Comparison of ENCODE assay signal across 8 mouse cellular contexts in the genomic region with DNA sequence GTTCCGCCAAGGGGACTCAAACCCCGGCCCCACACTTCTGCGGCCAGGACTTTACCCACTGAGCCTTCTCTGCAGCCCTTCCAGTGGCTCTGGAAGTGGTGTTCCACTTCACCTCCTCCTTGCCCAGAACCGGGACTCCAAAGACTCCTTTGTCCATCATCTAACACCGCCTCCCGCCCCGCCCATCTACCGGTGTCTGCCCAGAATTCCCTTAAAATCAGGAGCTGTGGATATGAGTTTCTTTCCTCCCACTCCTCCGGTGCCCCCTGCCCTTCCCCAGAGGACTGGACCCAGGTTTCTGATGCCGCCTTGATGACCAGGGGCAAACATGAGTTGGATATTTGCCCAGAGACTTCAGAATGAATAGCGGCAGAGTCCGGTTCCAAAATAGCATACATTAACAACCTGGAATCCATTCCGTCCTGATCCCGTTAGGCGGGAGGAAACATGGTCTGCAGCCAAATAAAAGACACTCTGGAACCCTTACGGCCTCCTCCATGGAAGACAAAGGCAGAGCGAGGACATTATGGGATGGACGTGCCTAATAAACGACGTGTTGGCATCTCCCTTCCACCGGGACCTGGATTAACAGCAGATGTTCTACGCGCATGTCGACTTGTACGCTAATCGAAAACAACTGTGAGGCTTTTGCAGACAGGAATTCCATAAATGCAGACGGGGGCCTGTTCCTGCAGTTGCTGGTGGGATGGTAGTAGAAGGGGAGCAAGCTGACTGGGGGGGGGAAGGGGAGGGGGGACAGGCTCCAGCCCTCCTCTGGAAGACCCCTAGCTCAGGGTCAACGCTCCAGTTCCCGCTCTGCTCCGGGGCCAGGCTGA.
DNase-seq lines count a peak whose midpoint lies in the region; ATAC-seq and TF ChIP-seq lines count a peak whose summit lies in the region.

No protein-coding gene starts in this region.

- no peaks in the 10 kb centered on the region for H3K27me3 ChIP-seq in lung, postnatal 0 days (replicated peaks; ENCODE audit: insufficient read depth, low read length)
- H3K27me3 ChIP-seq in forebrain, embryonic 12.5 days = no peaks in the 10 kb centered on the region
- H3K27me3 ChIP-seq in kidney, postnatal 0 days (ENCODE audit: insufficient read depth, low read length) = no peaks in the 10 kb centered on the region
- no peaks in the 10 kb centered on the region for H3K27me3 ChIP-seq in neural tube, embryonic 15.5 days (replicated peaks)

- DNase-seq in lung, postnatal 0 days (ENCODE audit: low spot score) = peak; percentile 70
- no peak for DNase-seq in lung, postnatal 25 days (ENCODE audit: low spot score)
- DNase-seq in kidney, postnatal 0 days (ENCODE audit: low spot score) = peak; percentile 73
- DNase-seq in adrenal gland, adult 2 months = no peak
- DNase-seq in layer of hippocampus, postnatal 36 days = no peak
- DNase-seq in cerebellum, adult 18-20 months = no peak

- WGBS in lung, postnatal 0 days = 41% methylated on average over 29 of the region's 30 CpGs
- WGBS in forebrain, embryonic 12.5 days = 69% methylated on average over 30 of the region's 30 CpGs
- WGBS in kidney, postnatal 0 days = 42% methylated on average over 30 of the region's 30 CpGs
- 62% methylated on average over 30 of the region's 30 CpGs for WGBS in neural tube, embryonic 15.5 days

- no peak for TF ChIP-seq CTCF in lung, postnatal 0 days (IDR thresholded peaks at IDR 0.05)
- no peak for TF ChIP-seq CTCF in kidney, postnatal 0 days (IDR thresholded peaks at IDR 0.05; ENCODE audit: low read depth)

- no peaks in the 10 kb centered on the region for H3K9me3 ChIP-seq in lung, postnatal 0 days (ENCODE audit: low read length)
- peaks cover 4% of the 10 kb centered on the region; the same call in 1 of the 2 replicates for H3K9me3 ChIP-seq in forebrain, embryonic 12.5 days
- H3K9me3 ChIP-seq in kidney, postnatal 0 days (replicated peaks; ENCODE audit: low read length) = no peaks in the 10 kb centered on the region
- H3K9me3 ChIP-seq in neural tube, embryonic 15.5 days (replicated peaks) = no peaks in the 10 kb centered on the region

- no peak overlapping the region for H3K27ac ChIP-seq in lung, postnatal 0 days (ENCODE audit: low read length)
- H3K27ac ChIP-seq in forebrain, embryonic 12.5 days = 0 out of 2 replicates have a peak overlapping the region, but pooled peaks have one; percentile 48
- H3K27ac ChIP-seq in kidney, postnatal 0 days = 0 out of 2 replicates have a peak overlapping the region, but pooled peaks have one; percentile 6
- no peak overlapping the region; the same call in 1 of the 2 replicates for H3K27ac ChIP-seq in neural tube, embryonic 15.5 days (replicated peaks)

- H3K4me3 ChIP-seq in lung, postnatal 0 days (ENCODE audit: low read depth, low read length) = no peak overlapping the region
- no peak overlapping the region for H3K4me3 ChIP-seq in forebrain, embryonic 12.5 days (replicated peaks)
- peak overlapping the region; percentile 3; the same call in 1 of the 2 replicates for H3K4me3 ChIP-seq in kidney, postnatal 0 days (replicated peaks; ENCODE audit: low read depth, low read length)
- no peak overlapping the region for H3K4me3 ChIP-seq in neural tube, embryonic 15.5 days (replicated peaks)

- peak overlapping the region; percentile 27; the same call in 1 of the 2 replicates for H3K4me2 ChIP-seq in lung, postnatal 0 days (replicated peaks; ENCODE audit: low read depth, low read length)
- no peak overlapping the region for H3K4me2 ChIP-seq in forebrain, embryonic 12.5 days
- peak overlapping the region; percentile 41 for H3K4me2 ChIP-seq in kidney, postnatal 0 days (ENCODE audit: low read length)
- H3K4me2 ChIP-seq in neural tube, embryonic 15.5 days = peak overlapping the region; percentile 34

- H3K4me1 ChIP-seq in lung, postnatal 0 days (ENCODE audit: insufficient read depth, low read depth, low read length) = no peaks in the 10 kb centered on the region
- no peaks in the 10 kb centered on the region for H3K4me1 ChIP-seq in forebrain, embryonic 12.5 days
- no peaks in the 10 kb centered on the region for H3K4me1 ChIP-seq in kidney, postnatal 0 days (replicated peaks; ENCODE audit: insufficient read depth, low read length)
- peaks cover 8% of the 10 kb centered on the region; the same call in 1 of the 2 replicates for H3K4me1 ChIP-seq in neural tube, embryonic 15.5 days

- no peaks in the 10 kb centered on the region for H3K36me3 ChIP-seq in lung, postnatal 0 days (ENCODE audit: insufficient read depth, low read length)
- no peaks in the 10 kb centered on the region for H3K36me3 ChIP-seq in forebrain, embryonic 12.5 days (replicated peaks)
- H3K36me3 ChIP-seq in kidney, postnatal 0 days (ENCODE audit: insufficient read depth, low read length) = no peaks in the 10 kb centered on the region
- no peaks in the 10 kb centered on the region for H3K36me3 ChIP-seq in neural tube, embryonic 15.5 days

- H3K9ac ChIP-seq in lung, postnatal 0 days (replicated peaks; ENCODE audit: low read depth) = no peak overlapping the region
- no peak overlapping the region for H3K9ac ChIP-seq in forebrain, embryonic 12.5 days
- 0 out of 2 replicates have a peak overlapping the region, but pooled peaks have one; percentile 31 for H3K9ac ChIP-seq in kidney, postnatal 0 days (ENCODE audit: low read depth, low read length)
- H3K9ac ChIP-seq in neural tube, embryonic 15.5 days (replicated peaks) = no peak overlapping the region

- ATAC-seq in lung, postnatal 0 days = peak; percentile 54
- ATAC-seq in forebrain, embryonic 12.5 days (ENCODE audit: low FRiP score) = no peak
- ATAC-seq in kidney, postnatal 0 days (replicated peaks; ENCODE audit: low FRiP score, low read depth) = no peak
- ATAC-seq in neural tube, embryonic 15.5 days (ENCODE audit: low FRiP score) = no peak

- TF ChIP-seq EP300 in lung, postnatal 0 days (IDR thresholded peaks at IDR 0.05) = no peak

Comparison
In these comparisons a context has a peak if more than half of its experiments do, and no peak if none do; other contexts are left out.
1. DNase-seq: peak in lung, postnatal 0 days (single experiment) and kidney, postnatal 0 days (single experiment); none in lung, postnatal 25 days (single experiment), adrenal gland, adult 2 months (single experiment), layer of hippocampus, postnatal 36 days (0 of 2) and cerebellum, adult 18-20 months (0 of 2).
2. H3K27ac ChIP-seq: peak in forebrain, embryonic 12.5 days (single experiment) and kidney, postnatal 0 days (single experiment); none in lung, postnatal 0 days (single experiment) and neural tube, embryonic 15.5 days (single experiment).